9 mouse cellular contexts compared by ENCODE assay signal in the genomic region with DNA sequence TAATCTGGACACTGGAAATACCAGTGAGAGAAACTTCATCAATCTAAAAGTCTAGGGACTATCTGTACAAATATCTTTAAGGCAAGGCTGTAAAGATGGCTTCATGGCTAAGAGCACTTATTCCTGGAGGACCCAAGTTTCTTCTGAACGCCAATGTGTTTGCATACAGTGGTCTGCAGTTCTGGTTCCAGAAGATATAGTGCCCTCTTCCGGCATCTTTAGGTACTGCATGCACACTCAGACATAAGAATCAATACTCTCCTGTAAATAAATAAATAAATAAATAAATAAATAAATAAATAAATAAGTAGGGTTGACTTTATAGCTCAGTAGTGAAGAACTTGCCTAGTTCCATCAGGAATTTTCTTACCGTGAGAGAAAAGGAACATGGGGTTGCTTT.
DNase-seq lines count a peak whose midpoint lies in the region; ATAC-seq and TF ChIP-seq lines count a peak whose summit lies in the region.
"Had no signal": no experiment of that assay in that cellular context is flagged by ENCODE, and none has a peak within 500 bp of the region (broad histone marks: within the 10 kb centered on the region; RNA-seq: fewer than 3 reads in every experiment).

No protein-coding gene starts in this region.

- H3K4me1 ChIP-seq in forebrain, postnatal 0 days (ENCODE audit: insufficient read depth), result no peaks in the 10 kb centered on the region
- no peaks in the 10 kb centered on the region for H3K4me1 ChIP-seq in forebrain, embryonic 16.5 days (replicated peaks; ENCODE audit: control insufficient read depth, insufficient read depth, low read length)
- no peaks in the 10 kb centered on the region for H3K4me1 ChIP-seq in heart, embryonic 12.5 days (replicated peaks)
- H3K4me1 ChIP-seq: lung, embryonic 15.5 days had no signal

- DNase-seq in forebrain, postnatal 0 days, result no peak
- peak; percentile 17 for DNase-seq in ovary, postnatal 14 days (ENCODE audit: low spot score)
- no peak for DNase-seq in ovary, postnatal 10 days (ENCODE audit: low spot score)
- DNase-seq in cerebellum, adult 9-10 months, result peak; percentile 38
- no peak for DNase-seq in layer of hippocampus, adult 2 months (ENCODE audit: low spot score in 2 of 2)
- DNase-seq in right cerebral cortex, postnatal 14 days, result peak; percentile 8

- TF ChIP-seq CTCF in forebrain, postnatal 0 days (IDR thresholded peaks at IDR 0.05; ENCODE audit: low read depth), result peak; percentile 24
- TF ChIP-seq CTCF in layer of hippocampus, adult 2 months (conservative IDR thresholded peaks at IDR 0.05), result peak; percentile 76

- H3K4me3 ChIP-seq in forebrain, postnatal 0 days (ENCODE audit: low read depth, low read length), result no peak overlapping the region
- H3K4me3 ChIP-seq in forebrain, embryonic 16.5 days (replicated peaks; ENCODE audit: low read length), result no peak overlapping the region
- no peak overlapping the region for H3K4me3 ChIP-seq in layer of hippocampus, adult 2 months
- no peak overlapping the region for H3K4me3 ChIP-seq in heart, embryonic 12.5 days
- H3K4me3 ChIP-seq: lung, embryonic 15.5 days had no signal

- no peak overlapping the region for H3K27ac ChIP-seq in forebrain, postnatal 0 days (ENCODE audit: low read depth, low read length)
- no peak overlapping the region for H3K27ac ChIP-seq in forebrain, embryonic 16.5 days (ENCODE audit: low read length)
- H3K27ac ChIP-seq in layer of hippocampus, adult 2 months, result no peak overlapping the region
- no peak overlapping the region for H3K27ac ChIP-seq in heart, embryonic 12.5 days (ENCODE audit: poor library complexity, severe bottlenecking)
- H3K27ac ChIP-seq: lung, embryonic 15.5 days had no signal

- no peaks in the 10 kb centered on the region for H3K36me3 ChIP-seq in forebrain, postnatal 0 days (ENCODE audit: insufficient read depth)
- H3K36me3 ChIP-seq in forebrain, embryonic 16.5 days (ENCODE audit: control insufficient read depth, insufficient read depth), result no peaks in the 10 kb centered on the region
- H3K36me3 ChIP-seq in heart, embryonic 12.5 days, result no peaks in the 10 kb centered on the region
- H3K36me3 ChIP-seq: lung, embryonic 15.5 days had no signal

- no peaks in the 10 kb centered on the region for H3K9me3 ChIP-seq in forebrain, postnatal 0 days (ENCODE audit: low read length)
- no peaks in the 10 kb centered on the region for H3K9me3 ChIP-seq in forebrain, embryonic 16.5 days (ENCODE audit: control insufficient read depth, low read length)
- H3K9me3 ChIP-seq in heart, embryonic 12.5 days (replicated peaks), result no peaks in the 10 kb centered on the region
- H3K9me3 ChIP-seq: lung, embryonic 15.5 days had no signal

- no peak overlapping the region for H3K4me2 ChIP-seq in forebrain, postnatal 0 days (ENCODE audit: low read depth)
- no peak overlapping the region for H3K4me2 ChIP-seq in forebrain, embryonic 16.5 days (ENCODE audit: low read length)
- H3K4me2 ChIP-seq in heart, embryonic 12.5 days, result no peak overlapping the region
- H3K4me2 ChIP-seq: lung, embryonic 15.5 days had no signal

- H3K27me3 ChIP-seq in forebrain, postnatal 0 days (ENCODE audit: insufficient read depth, low read length), result no peaks in the 10 kb centered on the region
- no peaks in the 10 kb centered on the region for H3K27me3 ChIP-seq in forebrain, embryonic 16.5 days (replicated peaks; ENCODE audit: control insufficient read depth, insufficient read depth, low read length)
- no peaks in the 10 kb centered on the region for H3K27me3 ChIP-seq in heart, embryonic 12.5 days (replicated peaks)
- H3K27me3 ChIP-seq: lung, embryonic 15.5 days had no signal

- no peak overlapping the region for H3K9ac ChIP-seq in forebrain, postnatal 0 days
- no peak overlapping the region for H3K9ac ChIP-seq in forebrain, embryonic 16.5 days (replicated peaks; ENCODE audit: low read depth, low read length)
- H3K9ac ChIP-seq in heart, embryonic 12.5 days, result no peak overlapping the region
- H3K9ac ChIP-seq: lung, embryonic 15.5 days had no signal

- 50% methylated on average over 3 of the region's 3 CpGs for WGBS in forebrain, postnatal 0 days
- 50% methylated on average over 3 of the region's 3 CpGs for WGBS in forebrain, embryonic 16.5 days
- WGBS in heart, embryonic 12.5 days, result 40% methylated on average over 3 of the region's 3 CpGs

- ATAC-seq in forebrain, postnatal 0 days, result no peak
- ATAC-seq in forebrain, embryonic 16.5 days, result no peak
- ATAC-seq in heart, embryonic 12.5 days (ENCODE audit: insufficient number of reproducible peaks, low FRiP score), result no peak

Comparison
In these comparisons a context has a peak if more than half of its experiments do, and no peak if none do; other contexts are left out.
1. DNase-seq: peak in ovary, postnatal 14 days (single experiment), cerebellum, adult 9-10 months (single experiment) and right cerebral cortex, postnatal 14 days (single experiment); none in forebrain, postnatal 0 days (single experiment), ovary, postnatal 10 days (single experiment) and layer of hippocampus, adult 2 months (0 of 2).